Mouse (Mus musculus) heart, adult 2 months (tissue): ENCODE measurements at regions not wholly inside any gene's neighbourhood (a gene's known extent, or its start where the extent isn't known, plus 50 kb on each side); places are given as distances from the start of the nearest gene placed in this dataset.

ENCODE experiments used
- CTCF ChIP-seq: fragments of 200-600 bp; IDR thresholded peaks from 2 replicates; pipeline ENCODE4 v1.8.1; 2022; ENCODE audit warnings: antibody characterized with exemption, mild to moderate bottlenecking, moderate library complexity
- POLR2A ChIP-seq: fragments of 200-500 bp; IDR thresholded peaks from 2 replicates; pipeline ENCODE4 v1.6.1; 2011; ENCODE audit warnings: mild to moderate bottlenecking, low read depth, low read length, control low read depth; ENCODE audit not compliant: insufficient read depth

DNA sequence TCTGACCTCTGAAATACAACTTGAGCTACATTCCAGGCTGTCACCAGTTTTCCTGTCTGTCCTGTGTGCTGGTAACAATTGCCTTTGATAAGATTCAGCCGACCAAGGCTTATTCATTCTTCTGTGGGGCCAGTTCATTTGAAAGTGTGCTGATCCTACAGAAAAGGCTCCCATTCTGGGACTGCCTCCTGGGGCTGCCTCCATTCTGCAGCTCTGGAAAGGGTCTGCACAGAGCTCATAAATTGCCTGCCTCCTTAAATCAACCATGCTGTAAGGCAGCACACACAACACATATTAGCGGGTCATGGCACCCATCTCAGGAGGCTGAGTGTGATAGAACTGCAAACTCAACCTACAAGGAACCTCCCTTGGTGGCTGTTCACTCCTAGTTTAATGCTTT is 416.2 kb upstream of the Clnk start:
- no peak for TF ChIP-seq POLR2A
- no peak for TF ChIP-seq CTCF
